Mouse (Mus musculus) spleen, adult 2 months (tissue): Measurements from ENCODE around the gene Tmem211.

Experiments used
- CTCF ChIP-seq: fragments of 200-500 bp; IDR thresholded peaks from 2 replicates; pipeline ENCODE4 v1.5.1; 2011; ENCODE audit warnings: mild to moderate bottlenecking, inconsistent platforms; ENCODE audit not compliant: insufficient read depth, insufficient read length, insufficient replicate concordance; ENCODE audit errors: extremely low read depth
- POLR2A ChIP-seq: fragments of 200-500 bp; IDR thresholded peaks from 2 replicates; pipeline ENCODE4 v1.6.1; 2011; ENCODE audit warnings: low read depth, low read length, inconsistent platforms

GRCm38 (mm10) chr5:113219450-113219849 is 7.3 kb upstream of the Tmem211 start:
- TF ChIP-seq CTCF, result no peak
- no peak for TF ChIP-seq POLR2A
